In the genomic region with DNA sequence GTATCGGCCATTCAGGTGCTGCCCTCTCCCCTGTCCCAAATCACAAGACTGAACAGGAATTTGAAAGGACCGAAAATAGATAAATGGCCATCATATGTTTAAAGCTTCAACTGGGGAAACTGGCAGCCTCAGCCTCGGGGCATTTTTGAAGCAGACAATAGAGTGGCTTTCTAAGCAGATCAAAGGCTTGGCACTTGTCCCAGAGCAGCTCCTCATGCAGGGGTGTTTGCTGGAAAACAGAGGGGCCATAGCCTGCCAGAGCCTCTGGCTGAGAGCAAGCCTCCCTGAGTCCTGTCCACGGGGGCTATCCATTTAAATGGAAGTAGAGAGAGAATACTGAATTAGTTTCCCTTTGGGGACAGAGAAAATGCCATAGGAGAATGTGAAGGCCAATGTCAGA, we compare ENCODE assay signal across 13 mouse cellular contexts.
A peak's percentile ranks its signal among the peaks of the same experiment; 100 is the strongest.
DNase-seq lines count a peak whose midpoint lies in the region; ATAC-seq lines count a peak whose summit lies in the region.
"Had no signal": no experiment of that assay in that cellular context is flagged by ENCODE, and none has a peak within 500 bp of the region (broad histone marks: within the 10 kb centered on the region; RNA-seq: fewer than 3 reads in every experiment).

No protein-coding gene starts in this region.

- 2% methylated on average over 4 of the region's 4 CpGs for WGBS in forebrain, embryonic 13.5 days
- WGBS in midbrain, embryonic 14.5 days = 5% methylated on average over 4 of the region's 4 CpGs

- H3K4me3 ChIP-seq in forebrain, embryonic 13.5 days = no peak overlapping the region
- H3K4me3 ChIP-seq in midbrain, embryonic 14.5 days (replicated peaks; ENCODE audit: low read depth, low read length) = no peak overlapping the region
- H3K4me3 ChIP-seq: erythroblast, embryonic 14.5 days; hindbrain, embryonic 15.5 days; liver, embryonic 15.5 days had no signal

- H3K4me2 ChIP-seq in forebrain, embryonic 13.5 days = no peak overlapping the region
- no peak overlapping the region for H3K4me2 ChIP-seq in midbrain, embryonic 14.5 days (ENCODE audit: low read length)
- H3K4me2 ChIP-seq: hindbrain, embryonic 15.5 days; liver, embryonic 15.5 days had no signal

- no peaks in the 10 kb centered on the region for H3K27me3 ChIP-seq in forebrain, embryonic 13.5 days
- no peaks in the 10 kb centered on the region for H3K27me3 ChIP-seq in midbrain, embryonic 14.5 days (ENCODE audit: control insufficient read depth, insufficient read depth, low read length)
- H3K27me3 ChIP-seq: hindbrain, embryonic 15.5 days; liver, embryonic 15.5 days had no signal

- H3K9me3 ChIP-seq in forebrain, embryonic 13.5 days (replicated peaks) = no peaks in the 10 kb centered on the region
- H3K9me3 ChIP-seq in midbrain, embryonic 14.5 days (ENCODE audit: control insufficient read depth, low read length) = no peaks in the 10 kb centered on the region
- H3K9me3 ChIP-seq: hindbrain, embryonic 15.5 days; liver, embryonic 15.5 days had no signal

- peaks cover 11% of the 10 kb centered on the region for H3K4me1 ChIP-seq in forebrain, embryonic 13.5 days
- H3K4me1 ChIP-seq in midbrain, embryonic 14.5 days (ENCODE audit: control insufficient read depth, insufficient read depth, low read length) = peaks cover 10% of the 10 kb centered on the region
- H3K4me1 ChIP-seq: liver, embryonic 15.5 days had no signal

- intact Hi-C loops in left cerebral cortex, postnatal 4 days (cut with DNase I) = no loop called here

- peak; percentile 56 for DNase-seq in left cerebral cortex, postnatal 4 days
- no peak for DNase-seq in left cerebral cortex, adult 9 months (ENCODE audit: low spot score in 2 of 2)
- peak; percentile 40 for DNase-seq in embryo, embryonic 11 days
- DNase-seq in midbrain, embryonic 14.5 days = peak; percentile 90
- no peak for DNase-seq in spleen, postnatal 14 days (ENCODE audit: low spot score in 2 of 2)
- no peak for DNase-seq in lung, postnatal 4 days
- DNase-seq: cerebellum, adult 2 months; kidney, postnatal 25 days had no signal

- ATAC-seq in forebrain, embryonic 13.5 days = peak; percentile 77; the same call in 1 of the 2 replicates
- ATAC-seq in midbrain, embryonic 14.5 days (ENCODE audit: low FRiP score, low TSS enrichment) = peak; percentile 83; the same call in 1 of the 2 replicates
- ATAC-seq: activated CD4-positive, CD25-positive, alpha-beta regulatory T cell, adult 4 months had no signal

- H3K36me3 ChIP-seq in forebrain, embryonic 13.5 days (ENCODE audit: poor library complexity, severe bottlenecking) = no peaks in the 10 kb centered on the region
- H3K36me3 ChIP-seq in midbrain, embryonic 14.5 days (ENCODE audit: control insufficient read depth, insufficient read depth, low read length) = no peaks in the 10 kb centered on the region
- H3K36me3 ChIP-seq: hindbrain, embryonic 15.5 days; liver, embryonic 15.5 days had no signal

- no peak overlapping the region for H3K27ac ChIP-seq in forebrain, embryonic 13.5 days
- 0 out of 2 replicates have a peak overlapping the region, but pooled peaks have one; percentile 9 for H3K27ac ChIP-seq in midbrain, embryonic 14.5 days (replicated peaks; ENCODE audit: low read depth, low read length)
- H3K27ac ChIP-seq: hindbrain, embryonic 15.5 days; liver, embryonic 15.5 days had no signal

- no peak overlapping the region for H3K9ac ChIP-seq in forebrain, embryonic 13.5 days
- no peak overlapping the region for H3K9ac ChIP-seq in midbrain, embryonic 14.5 days (replicated peaks; ENCODE audit: low read length)
- H3K9ac ChIP-seq: hindbrain, embryonic 15.5 days; liver, embryonic 15.5 days had no signal

Comparison
In these comparisons a context has a peak if more than half of its experiments do, and no peak if none do; other contexts are left out.
1. DNase-seq: peak in left cerebral cortex, postnatal 4 days (single experiment), embryo, embryonic 11 days (single experiment) and midbrain, embryonic 14.5 days (single experiment); none in left cerebral cortex, adult 9 months (0 of 2), spleen, postnatal 14 days (0 of 2) and lung, postnatal 4 days (0 of 2).